Mouse (Mus musculus): ENCODE data around the gene 1110051M20Rik.
"Not testable (repeated sequence)": the region's sequence is repeated elsewhere in the genome, so short reads cannot be mapped to it uniquely, and the experiment has no call there.

The 1110051M20Rik gene

GRCm38 (mm10) chr2:91444286-91444892 is at the start of gene 1110051M20Rik:
Gene 1110051M20Rik (minus strand): TSS chr2:91444704.
- peak; percentile 94 for DNase-seq (ENCODE audit: low read depth, low spot score)

- no peak for DNase-seq (ENCODE audit: low read depth, low spot score)
These were observed 49.5 kb upstream of the 1110051M20Rik start for GRCm38 (mm10) chr2:91493981-91494380.

GRCm38 (mm10) chr2:91492071-91492635 is 47.6 kb upstream of the 1110051M20Rik start:
- DNase-seq (ENCODE audit: low read depth, low spot score), result no peak

GRCm38 (mm10) chr2:91487295-91487694 is 42.8 kb upstream of the 1110051M20Rik start:
- DNase-seq (ENCODE audit: low read depth, low spot score), result not testable (repeated sequence)

- no peak for DNase-seq (ENCODE audit: low read depth, low spot score)
These were observed 40.8 kb upstream of the 1110051M20Rik start for GRCm38 (mm10) chr2:91485256-91485655.

GRCm38 (mm10) chr2:91484698-91485097 is 40.2 kb upstream of the 1110051M20Rik start:
- no peak for DNase-seq (ENCODE audit: low read depth, low spot score)

GRCm38 (mm10) chr2:91480805-91481514 is 36.5 kb upstream of the 1110051M20Rik start:
- DNase-seq (ENCODE audit: low read depth, low spot score), result peak; percentile 82

- no peak for DNase-seq (ENCODE audit: low read depth, low spot score)
These were observed 35.9 kb upstream of the 1110051M20Rik start for GRCm38 (mm10) chr2:91480399-91480801.

- no peak for DNase-seq (ENCODE audit: low read depth, low spot score)
These were observed 32.3 kb upstream of the 1110051M20Rik start for GRCm38 (mm10) chr2:91476841-91477240.

- no peak for DNase-seq (ENCODE audit: low read depth, low spot score)
These were observed 31.8 kb upstream of the 1110051M20Rik start for GRCm38 (mm10) chr2:91476251-91476661.

- DNase-seq (ENCODE audit: low read depth, low spot score), result no peak
These were observed 31.3 kb upstream of the 1110051M20Rik start for GRCm38 (mm10) chr2:91475791-91476190.

GRCm38 (mm10) chr2:91474358-91474757 is 29.9 kb upstream of the 1110051M20Rik start:
- no peak for DNase-seq (ENCODE audit: low read depth, low spot score)

- DNase-seq (ENCODE audit: low read depth, low spot score), result peak; percentile 33
These were observed 25.6 kb upstream of the 1110051M20Rik start for GRCm38 (mm10) chr2:91470055-91470647.

- no peak for DNase-seq (ENCODE audit: low read depth, low spot score)
These were observed 23.1 kb upstream of the 1110051M20Rik start for GRCm38 (mm10) chr2:91467613-91468012.

- DNase-seq (ENCODE audit: low read depth, low spot score), result no peak
These were observed 21.4 kb upstream of the 1110051M20Rik start for GRCm38 (mm10) chr2:91465934-91466333.

GRCm38 (mm10) chr2:91462681-91463080 is 18.2 kb upstream of the 1110051M20Rik start:
- DNase-seq (ENCODE audit: low read depth, low spot score), result no peak

GRCm38 (mm10) chr2:91462196-91462595 is 17.7 kb upstream of the 1110051M20Rik start:
- DNase-seq (ENCODE audit: low read depth, low spot score), result peak; percentile 48

- no peak for DNase-seq (ENCODE audit: low read depth, low spot score)
These were observed 16.8 kb upstream of the 1110051M20Rik start for GRCm38 (mm10) chr2:91461341-91461740.

- DNase-seq (ENCODE audit: low read depth, low spot score), result no peak
These were observed 16.3 kb upstream of the 1110051M20Rik start for GRCm38 (mm10) chr2:91460771-91461170.

- DNase-seq (ENCODE audit: low read depth, low spot score), result no peak
These were observed 15.6 kb upstream of the 1110051M20Rik start for GRCm38 (mm10) chr2:91460076-91460475.

GRCm38 (mm10) chr2:91458673-91459391 is 14.3 kb upstream of the 1110051M20Rik start:
- peak; percentile 83 for DNase-seq (ENCODE audit: low read depth, low spot score)

- peak; percentile 76 for DNase-seq (ENCODE audit: low read depth, low spot score)
These were observed 13.8 kb upstream of the 1110051M20Rik start for GRCm38 (mm10) chr2:91458252-91458672.
